Mouse (Mus musculus) cerebellum, adult 11-12 months (tissue): ENCODE results near the gene Cntnap5c.
"Not testable (repeated sequence)": the region's sequence is repeated elsewhere in the genome, so short reads cannot be mapped to it uniquely, and the experiment has no call there.

Experiments used
- DNase-seq: peaks from one replicate; pipeline ENCODE4 v3.0.0; 2022

Gene Cntnap5c

GRCm38 (mm10) chr17:57768622-57769610 is at the start of gene Cntnap5c:
Gene Cntnap5c (plus strand): TSS chr17:57769570.
- DNase-seq = peak; percentile 3

GRCm38 (mm10) chr17:57742119-57742518 is 27.3 kb upstream of the Cntnap5c start, which contains the start of gene Gm21834:
Gene Gm21834 (minus strand): TSS chr17:57742219.
- DNase-seq = no peak

- no peak for DNase-seq
Observed at GRCm38 (mm10) chr17:57758033-57758432, 11.3 kb upstream of the Cntnap5c start.

DNA sequence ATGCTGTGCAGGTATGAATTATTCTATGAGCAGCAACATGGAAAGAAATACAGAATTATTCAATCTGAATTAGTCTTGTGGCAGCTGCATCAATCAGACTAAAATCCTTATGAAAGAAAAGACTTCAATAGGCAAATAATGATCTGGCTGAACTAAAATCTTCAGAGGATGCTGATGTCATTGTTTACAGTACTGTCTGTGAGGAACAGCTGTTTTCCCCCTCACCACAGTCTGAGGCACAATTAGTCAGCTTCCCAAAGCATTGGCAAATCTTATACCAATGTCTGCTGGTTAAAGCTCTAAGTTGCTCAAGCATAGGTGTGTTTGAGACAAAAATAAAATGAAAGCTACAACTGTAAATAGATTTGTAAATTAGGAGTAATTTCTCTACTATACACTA is 2.1 kb upstream of the Cntnap5c start:
- DNase-seq = no peak

- DNase-seq = no peak
Observed at GRCm38 (mm10) chr17:57770904-57771303, 1.5 kb downstream of the Cntnap5c start.

DNA sequence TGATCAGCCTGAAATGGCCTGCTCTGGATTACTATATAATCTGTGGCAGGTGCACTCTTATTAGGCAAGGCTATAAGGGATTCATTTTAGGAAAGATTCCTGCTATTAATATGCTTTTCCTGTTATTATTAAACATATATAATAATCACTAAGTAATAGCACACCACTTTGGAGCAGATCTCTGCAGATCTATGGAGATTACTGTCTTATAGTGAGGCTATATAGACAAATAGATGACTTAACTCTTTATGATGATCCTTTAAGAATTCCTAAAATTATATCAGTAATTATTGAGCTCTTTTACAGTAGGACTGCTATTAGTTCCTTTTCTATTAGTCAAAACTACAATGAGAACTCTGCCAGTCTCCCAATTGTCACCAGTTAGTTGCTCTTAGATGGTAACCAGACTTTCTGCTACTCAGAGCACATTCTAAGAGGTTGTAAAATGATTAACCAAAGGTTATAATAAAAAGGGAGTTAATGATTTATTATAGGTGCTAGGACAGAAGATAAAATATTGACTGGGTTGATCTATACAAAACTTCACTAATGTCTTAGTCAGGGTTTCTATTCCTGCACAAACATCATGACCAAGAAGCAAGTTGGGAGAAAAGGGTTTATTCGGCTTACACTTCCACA is 18.9 kb downstream of the Cntnap5c start:
- DNase-seq = no peak

GRCm38 (mm10) chr17:57795408-57795807 is 26.0 kb downstream of the Cntnap5c start:
- DNase-seq = no peak

DNA sequence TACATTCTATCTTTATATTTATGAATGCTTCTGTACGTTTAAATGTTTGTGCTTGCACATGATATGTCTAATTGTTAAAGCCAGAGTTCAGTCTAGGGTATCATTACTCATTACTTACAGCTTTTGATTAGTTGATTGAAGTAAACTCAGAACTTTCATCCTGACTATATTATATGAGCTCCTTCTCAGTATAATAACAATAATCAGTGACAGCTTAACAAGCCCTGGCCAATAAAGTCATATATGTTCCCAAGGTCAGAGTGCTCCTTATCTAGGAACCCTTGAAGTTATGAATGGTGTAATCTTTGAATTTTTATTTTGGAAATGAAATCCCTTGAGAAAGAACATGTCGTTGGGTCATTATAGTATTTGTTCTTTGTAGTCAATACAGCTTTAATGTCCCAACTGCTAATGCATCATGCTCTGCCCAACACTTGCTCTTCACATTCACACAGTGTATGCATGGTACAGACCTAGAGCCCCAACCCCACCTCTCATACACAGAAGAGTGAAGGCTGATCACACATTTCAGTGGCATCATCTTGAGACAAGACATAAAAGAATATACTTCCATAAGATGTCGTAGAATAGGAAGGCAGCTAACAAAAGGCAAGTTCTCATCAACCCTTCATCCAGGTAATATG is 27.4 kb downstream of the Cntnap5c start:
- no peak for DNase-seq

DNA sequence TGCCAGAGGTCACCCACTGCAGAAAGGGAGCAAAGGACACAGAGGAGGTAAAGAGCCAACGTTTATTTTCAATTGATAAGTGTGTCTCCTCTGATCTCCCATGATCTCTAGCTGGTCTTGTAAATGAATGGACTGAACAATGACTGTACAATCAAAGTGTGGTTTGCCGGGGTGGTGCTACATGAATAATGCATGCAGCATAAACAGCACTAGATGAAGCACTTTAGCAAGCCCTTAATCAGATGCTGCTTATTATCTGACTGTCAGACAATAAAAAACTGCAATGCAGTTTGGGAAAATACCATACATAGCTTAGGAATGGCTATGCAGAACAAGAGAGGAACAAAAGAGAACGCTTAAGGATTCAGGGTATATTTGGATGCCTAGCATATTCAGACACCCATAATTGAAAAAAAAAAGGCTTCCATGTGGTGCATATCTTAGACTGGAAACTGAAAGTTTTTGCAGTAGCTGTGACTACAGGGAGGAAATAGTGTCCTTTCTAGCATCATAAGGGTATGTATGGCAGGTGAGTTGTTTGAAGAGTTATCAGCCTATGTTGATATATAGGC is 30.1 kb downstream of the Cntnap5c start:
- no peak for DNase-seq

GRCm38 (mm10) chr17:57801180-57801579 is 31.8 kb downstream of the Cntnap5c start:
- no peak for DNase-seq

DNA sequence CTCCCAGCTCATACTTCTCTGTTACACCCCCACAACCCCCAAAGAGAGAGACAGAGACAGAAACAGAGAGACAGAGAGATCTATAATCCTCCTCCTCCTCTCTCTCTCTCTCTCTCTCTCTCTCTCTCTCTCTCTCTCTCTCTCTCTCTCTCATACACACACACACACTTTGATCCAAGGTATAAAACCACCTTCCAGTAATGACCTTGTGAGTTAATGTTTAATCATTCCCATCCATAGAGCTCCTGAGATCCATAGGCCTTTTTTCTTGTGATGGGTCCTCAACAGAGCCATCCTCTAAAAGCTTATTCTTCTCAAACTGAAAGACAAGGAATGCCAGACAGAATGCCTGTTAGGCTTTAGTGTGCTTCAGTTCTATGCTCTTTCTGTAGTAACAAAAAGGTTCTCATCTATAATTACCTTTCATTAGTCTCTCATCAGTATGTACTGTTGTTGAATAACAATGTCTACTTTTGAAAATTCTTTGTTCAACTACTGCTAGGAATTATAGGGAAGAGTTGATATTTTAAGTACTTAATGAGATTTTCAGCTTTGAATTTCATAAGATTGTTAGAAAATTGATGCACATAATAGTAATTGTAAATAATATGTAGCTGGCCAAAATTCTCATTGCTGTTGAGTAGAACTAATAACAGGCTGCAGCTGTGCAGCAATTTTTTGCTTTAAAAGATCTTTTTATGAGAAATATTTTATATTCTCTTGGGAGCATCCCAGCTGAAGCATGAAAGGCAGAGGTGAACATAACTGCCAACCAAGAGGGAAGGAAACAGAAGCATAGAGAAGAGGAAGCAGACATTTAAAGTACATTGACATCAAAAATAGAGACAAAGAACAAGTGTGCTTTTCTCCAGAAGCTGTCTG is 68.0 kb downstream of the Cntnap5c start:
- no peak for DNase-seq

DNA sequence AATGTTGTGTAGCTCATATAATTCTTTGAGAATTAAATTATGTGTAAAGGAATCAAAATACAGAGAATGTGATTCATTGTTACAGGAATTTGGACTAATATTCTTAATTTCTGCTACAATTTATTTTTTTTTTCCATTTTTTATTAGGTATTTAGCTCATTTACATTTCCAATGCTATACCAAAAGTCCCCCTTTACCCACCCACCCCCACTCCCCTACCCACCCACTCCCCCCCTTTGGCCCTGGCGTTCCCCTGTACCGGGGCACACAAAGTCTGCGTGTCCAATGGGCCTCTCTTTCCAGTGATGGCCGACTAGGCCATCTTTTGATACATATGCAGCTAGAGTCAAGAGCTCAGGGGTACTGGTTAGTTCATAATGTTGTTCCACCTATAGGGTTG is 86.4 kb downstream of the Cntnap5c start:
- DNase-seq = not testable (repeated sequence)

GRCm38 (mm10) chr17:57865996-57866395 is 96.6 kb downstream of the Cntnap5c start:
- DNase-seq = no peak

DNA sequence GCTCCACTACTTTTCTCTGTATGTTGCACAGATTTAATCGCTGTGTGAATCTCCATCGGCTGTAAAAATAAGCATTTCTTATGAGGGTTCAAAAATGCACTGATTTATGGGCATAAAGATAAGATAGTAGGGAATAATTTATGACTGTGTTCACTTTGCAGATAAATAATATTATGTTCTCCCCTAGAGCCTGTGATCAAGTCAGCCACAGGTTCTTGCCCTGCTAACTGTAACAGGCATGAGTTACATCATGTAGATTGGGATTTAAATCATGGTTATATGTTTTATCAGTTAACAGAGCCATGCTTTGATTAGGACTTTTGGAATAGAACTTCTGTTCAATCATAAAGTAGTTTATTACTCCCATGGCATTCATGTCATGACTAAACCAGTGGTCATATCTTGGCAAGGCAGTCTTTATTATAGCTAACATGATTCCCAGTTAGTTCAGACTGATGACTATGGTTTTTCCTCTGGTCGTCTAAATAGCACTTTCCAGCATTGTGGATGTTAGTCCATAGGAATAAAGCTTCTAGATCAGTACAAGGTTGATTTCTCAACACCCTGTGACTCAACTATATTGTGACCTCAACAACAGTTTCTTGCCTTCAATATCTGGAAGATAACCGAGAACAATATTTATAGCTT is 118.5 kb downstream of the Cntnap5c start:
- DNase-seq = no peak

GRCm38 (mm10) chr17:57911770-57912293 is 142.5 kb downstream of the Cntnap5c start:
- no peak for DNase-seq

- no peak for DNase-seq
Observed at GRCm38 (mm10) chr17:57984230-57984629, 214.9 kb downstream of the Cntnap5c start.

DNA sequence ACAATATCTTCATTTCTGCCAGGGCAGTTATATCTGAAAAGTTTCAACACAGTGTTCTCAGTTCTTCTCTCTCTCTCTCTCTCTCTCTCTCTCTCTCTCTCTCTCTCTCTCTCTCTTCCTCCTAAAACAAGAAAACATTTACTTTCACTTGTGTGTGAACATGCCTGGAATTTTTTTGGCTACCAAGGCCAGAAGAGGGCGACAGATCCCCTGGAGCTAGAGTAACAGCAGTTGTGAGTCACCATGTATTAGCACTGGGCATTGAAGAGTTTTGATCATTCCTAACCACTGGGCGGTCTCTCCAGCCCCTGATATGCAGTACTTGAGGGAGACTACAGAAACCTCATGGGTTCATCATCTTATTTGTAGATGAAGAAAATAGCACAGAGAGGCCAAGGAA is 219.1 kb downstream of the Cntnap5c start:
- no peak for DNase-seq

GRCm38 (mm10) chr17:57996461-57996860 is 227.1 kb downstream of the Cntnap5c start:
- no peak for DNase-seq

DNA sequence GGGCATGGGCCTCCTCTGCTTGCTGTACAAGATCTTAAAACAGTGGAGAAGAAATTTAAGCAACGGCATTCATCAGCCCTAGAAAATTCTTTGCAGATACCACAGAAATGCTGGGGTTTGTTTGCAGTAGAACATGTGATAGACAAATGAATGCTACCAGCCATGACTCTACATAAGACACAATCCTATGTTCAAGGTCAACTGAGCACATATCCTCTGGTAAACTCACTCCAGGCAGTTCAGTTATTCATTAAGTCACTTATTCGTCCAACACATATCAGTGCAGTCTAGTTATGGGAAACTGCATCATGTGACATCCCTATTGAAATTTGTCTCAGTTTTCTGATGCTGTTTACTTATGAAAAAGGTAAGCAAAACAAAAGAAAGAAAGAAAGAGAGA is 229.7 kb downstream of the Cntnap5c start:
- no peak for DNase-seq

GRCm38 (mm10) chr17:58002845-58003244 is 233.5 kb downstream of the Cntnap5c start:
- DNase-seq = no peak

- no peak for DNase-seq
Observed at GRCm38 (mm10) chr17:58003322-58003721, 234.0 kb downstream of the Cntnap5c start.
